Mouse (Mus musculus): Measurements from ENCODE around the gene Mrgpra1. TPM values are rescaled to one million over a fixed set of nuclear protein-coding genes. Genes with fewer than 3 reads are reported as not detected.
"Not testable (repeated sequence)": the region's sequence is repeated elsewhere in the genome, so short reads cannot be mapped to it uniquely, and the experiment has no call there.

The Mrgpra1 gene
- not detected for total RNA-seq (2021)
- long read RNA-seq, experiment 1 = 0 reads
- long read RNA-seq, experiment 2 = 0 reads

- no peak for DNase-seq (ENCODE audit: extremely low spot score in 1 of 2, low spot score in 2 of 2)
- H3K27ac ChIP-seq = no peak within 1 kb of the TSS
- no peak for TF ChIP-seq CTCF (IDR thresholded peaks at IDR 0.05)
- intact Hi-C loops (cut with DNase I) = no loop called here
- no peak within 1 kb of the TSS for H3K4me3 ChIP-seq
Measured at GRCm38 (mm10) chr7:47354140-47354539, at the start of gene Mrgpra1. TSS of gene Mrgpra1 (minus strand) at chr7:47354240.

GRCm38 (mm10) chr7:47401125-47401524 is 47.1 kb upstream of the Mrgpra1 start:
- intact Hi-C loops (cut with DNase I) = no loop called here
- H3K4me3 ChIP-seq = no peak overlapping the region
- no peak for TF ChIP-seq CTCF (IDR thresholded peaks at IDR 0.05)
- no peak overlapping the region for H3K27ac ChIP-seq
- no peak for DNase-seq (ENCODE audit: extremely low spot score in 1 of 2, low spot score in 2 of 2)

- no peak for DNase-seq (ENCODE audit: extremely low spot score in 1 of 2, low spot score in 2 of 2)
- Histone ChIP-seq H3K27ac (no peak overlapping the region), H3K4me3 (no peak overlapping the region)
- intact Hi-C loops (cut with DNase I) = no loop called here
- TF ChIP-seq CTCF (IDR thresholded peaks at IDR 0.05) = no peak
Measured at GRCm38 (mm10) chr7:47348421-47348820, 5.6 kb downstream of the Mrgpra1 start.

DNA sequence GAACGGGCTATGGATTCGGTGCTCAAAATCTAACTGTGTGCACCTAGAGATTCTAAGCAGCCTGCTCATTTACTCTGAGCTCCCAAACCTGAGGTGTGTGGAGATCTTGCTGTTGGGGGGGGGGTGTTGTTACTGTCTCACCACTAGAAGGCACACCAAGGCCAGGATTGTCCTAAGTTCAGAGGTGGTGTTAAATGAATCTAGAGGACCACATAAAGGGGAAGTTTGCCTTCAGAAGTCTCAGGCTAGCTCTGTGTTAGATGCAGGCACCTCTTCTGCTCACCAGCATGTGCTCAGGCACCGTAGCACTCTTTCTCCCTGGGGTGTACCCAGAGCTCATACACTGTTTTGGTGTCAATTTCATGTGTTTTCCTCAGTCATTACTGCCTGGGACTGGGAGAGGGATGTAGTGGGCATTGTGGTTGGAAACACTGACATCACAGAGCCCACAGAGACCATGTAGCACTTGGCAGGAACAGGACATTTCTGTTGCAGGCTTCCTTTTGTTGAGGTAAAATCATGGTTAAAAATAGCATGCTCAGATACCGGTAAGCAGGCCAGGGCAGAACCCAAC is 8.0 kb downstream of the Mrgpra1 start:
- H3K4me3 ChIP-seq = no peak overlapping the region
- DNase-seq (ENCODE audit: extremely low spot score in 1 of 2, low spot score in 2 of 2) = no peak
- TF ChIP-seq CTCF (IDR thresholded peaks at IDR 0.05) = no peak
- intact Hi-C loops (cut with DNase I) = no loop called here
- H3K27ac ChIP-seq = no peak overlapping the region

GRCm38 (mm10) chr7:47341887-47342286 is 12.2 kb downstream of the Mrgpra1 start:
- H3K27ac ChIP-seq; H3K4me3 ChIP-seq; DNase-seq (ENCODE audit: extremely low spot score in 1 of 2, low spot score in 2 of 2); intact Hi-C loops (cut with DNase I): not testable (repeated sequence)

- H3K27ac ChIP-seq; H3K4me3 ChIP-seq; DNase-seq (ENCODE audit: extremely low spot score in 1 of 2, low spot score in 2 of 2); intact Hi-C loops (cut with DNase I): not testable (repeated sequence)
Measured at GRCm38 (mm10) chr7:47341389-47341788, 12.7 kb downstream of the Mrgpra1 start.

- no peak overlapping the region for H3K4me3 ChIP-seq
- no peak for DNase-seq (ENCODE audit: extremely low spot score in 1 of 2, low spot score in 2 of 2)
- no peak overlapping the region for H3K27ac ChIP-seq
- intact Hi-C loops (cut with DNase I) = no loop called here
- TF ChIP-seq CTCF (IDR thresholded peaks at IDR 0.05) = no peak
Measured at GRCm38 (mm10) chr7:47318299-47318698, 35.7 kb downstream of the Mrgpra1 start.

DNA sequence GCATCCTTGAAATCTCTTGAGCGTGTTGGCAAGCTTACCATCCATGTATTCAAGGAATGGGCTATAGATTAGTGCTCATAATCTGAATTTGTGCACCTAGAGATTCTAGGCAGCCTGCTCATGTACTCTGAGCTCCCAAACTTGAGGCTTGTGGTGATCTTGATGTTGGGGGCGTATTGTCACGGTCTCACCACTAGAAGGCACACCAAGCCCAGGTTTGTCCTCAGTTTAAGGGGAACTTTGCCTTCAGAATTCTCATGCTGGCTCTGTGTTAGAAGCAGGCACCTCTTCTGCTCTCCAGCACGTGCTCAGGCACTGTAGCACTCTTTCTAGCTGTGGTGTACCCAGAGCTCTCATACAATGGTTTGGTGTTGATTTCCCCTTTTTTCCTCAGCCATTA is 41.8 kb downstream of the Mrgpra1 start:
- H3K27ac ChIP-seq = no peak overlapping the region
- no peak overlapping the region for H3K4me3 ChIP-seq
- intact Hi-C loops (cut with DNase I) = no loop called here
- no peak for DNase-seq (ENCODE audit: extremely low spot score in 1 of 2, low spot score in 2 of 2)
- TF ChIP-seq CTCF (IDR thresholded peaks at IDR 0.05) = no peak

DNA sequence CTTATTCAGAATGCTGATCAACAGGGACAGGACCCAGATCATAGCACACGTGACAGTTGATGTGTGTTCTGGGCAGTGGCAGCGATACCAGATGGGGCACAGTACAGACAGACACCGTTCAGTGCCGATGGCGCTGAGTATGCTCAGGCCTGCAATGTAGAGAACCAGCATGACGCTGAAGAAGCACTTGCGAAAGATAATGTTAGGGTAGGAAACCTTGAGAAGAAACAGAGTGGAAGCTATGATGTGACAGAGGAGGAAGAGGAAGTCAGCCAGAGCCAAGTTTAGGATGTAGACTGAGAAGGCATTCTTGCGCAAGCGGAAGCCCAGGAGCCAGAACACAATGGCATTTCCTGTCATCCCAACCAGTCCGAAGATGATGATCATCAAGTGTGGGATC is 44.2 kb downstream of the Mrgpra1 start:
- intact Hi-C loops (cut with DNase I) = no loop called here
- DNase-seq (ENCODE audit: extremely low spot score in 1 of 2, low spot score in 2 of 2) = no peak
- no peak for TF ChIP-seq CTCF (IDR thresholded peaks at IDR 0.05)

DNA sequence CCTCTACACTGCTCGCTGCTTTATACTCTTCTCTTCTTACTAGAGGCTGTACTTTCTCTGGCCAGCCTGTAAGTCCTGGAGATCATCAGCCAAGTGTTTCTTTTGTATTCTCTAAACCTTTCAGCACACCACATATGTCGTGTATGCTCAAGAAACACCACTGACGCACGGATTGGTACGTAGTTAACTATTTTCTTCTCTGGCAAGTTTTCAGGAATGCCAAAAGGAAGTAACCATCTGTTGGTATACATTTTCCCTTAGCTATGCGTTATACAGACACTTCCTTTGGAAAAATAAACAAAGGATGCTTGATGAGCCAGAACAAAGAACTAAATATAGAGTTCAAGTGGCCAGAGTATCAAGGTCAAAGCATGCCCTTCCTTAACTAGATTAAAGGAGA is 49.4 kb downstream of the Mrgpra1 start:
- H3K27ac ChIP-seq; intact Hi-C loops (cut with DNase I); H3K4me3 ChIP-seq; DNase-seq (ENCODE audit: extremely low spot score in 1 of 2, low spot score in 2 of 2): not testable (repeated sequence)

More for the DNA sequence above, 44.2 kb downstream of the Mrgpra1 start:
- Histone ChIP-seq H3K4me3 (no peak overlapping the region), H3K27ac (no peak overlapping the region)

GRCm38 (mm10) chr7:47299612-47300011 is 54.4 kb downstream of the Mrgpra1 start:
- H3K4me3 ChIP-seq; H3K27ac ChIP-seq; intact Hi-C loops (cut with DNase I); DNase-seq (ENCODE audit: extremely low spot score in 1 of 2, low spot score in 2 of 2): not testable (repeated sequence)

Other genes starting within 250 kb of the Mrgpra1 start
- gene Ptpn5, start 220.6 kb downstream of the Mrgpra1 start, total RNA-seq (2021) = 100 to 1,000 TPM; 171 to 187 TPM
- not detected for gene Mrgpra6, start 149.3 kb downstream of the Mrgpra1 start, total RNA-seq (2021)
- not detected for gene Mrgpra9, start 101.4 kb downstream of the Mrgpra1 start, total RNA-seq (2021)
- not detected for gene Mrgpra2a, start 97.9 kb upstream of the Mrgpra1 start, total RNA-seq (2021)
- not detected for gene Mrgpra2b, start 174.6 kb upstream of the Mrgpra1 start, total RNA-seq (2021)
- not detected for gene Mrgpra3, start 247.1 kb upstream of the Mrgpra1 start, total RNA-seq (2021)